Mouse (Mus musculus): Measurements from ENCODE around the gene Timm50.
A peak's percentile ranks its signal among the peaks of the same experiment; 100 is the strongest.

Timm50 gene

GRCm38 (mm10) chr7:28268042-28268531 lies 43.8 kb downstream of the Timm50 start:
- DNase-seq (ENCODE audit: inconsistent ontology term): peak; percentile 67

DNA sequence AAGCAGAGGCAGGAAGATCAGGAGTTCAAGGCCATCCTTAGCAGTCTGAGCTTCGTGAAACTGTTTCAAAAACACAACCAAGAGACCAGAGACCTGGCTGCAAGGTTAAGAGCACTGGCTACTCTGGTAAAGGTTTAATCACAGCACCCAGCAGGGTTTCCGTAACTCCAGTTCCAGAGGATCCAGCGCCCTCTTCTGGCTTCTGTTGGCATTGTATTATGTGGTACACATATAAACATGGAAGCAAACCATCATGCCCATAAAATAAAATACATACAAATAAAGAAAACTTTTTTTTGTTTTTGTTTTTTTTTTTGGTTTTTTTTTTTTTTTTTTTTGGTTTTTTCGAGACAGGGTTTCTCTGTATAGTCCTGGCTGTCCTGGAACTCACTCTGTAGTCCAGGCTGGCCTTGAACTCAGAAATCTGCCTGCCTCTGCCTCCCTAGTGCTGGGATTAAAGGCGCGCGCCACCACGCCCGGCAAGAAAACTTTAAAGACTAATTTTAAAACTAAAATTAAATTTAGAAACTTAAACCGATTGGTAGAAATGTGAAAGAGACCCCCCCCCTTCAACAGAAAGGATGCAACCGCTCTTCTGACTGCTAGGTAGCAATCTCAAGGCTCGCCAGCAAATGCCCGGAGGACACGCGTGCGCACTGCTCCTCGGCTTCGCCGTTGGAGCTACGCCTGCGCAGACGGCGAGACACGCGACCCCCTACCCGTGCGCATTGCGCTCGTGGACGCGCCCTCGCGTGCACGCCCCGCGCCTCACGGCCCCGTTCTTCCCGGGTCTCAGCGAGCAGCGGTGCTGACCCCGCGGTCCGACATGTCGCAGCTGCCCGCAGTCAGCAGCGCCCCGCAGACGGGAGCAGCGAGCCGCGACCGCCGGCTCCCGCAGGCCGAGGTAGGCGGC lies 44.5 kb downstream of the Timm50 start, which contains the start of gene Eid2:
Gene Eid2 (plus strand): TSS at position 753 of the 913 bp plus-strand sequence.
- DNase-seq (ENCODE audit: inconsistent ontology term): peak; percentile 85

DNA sequence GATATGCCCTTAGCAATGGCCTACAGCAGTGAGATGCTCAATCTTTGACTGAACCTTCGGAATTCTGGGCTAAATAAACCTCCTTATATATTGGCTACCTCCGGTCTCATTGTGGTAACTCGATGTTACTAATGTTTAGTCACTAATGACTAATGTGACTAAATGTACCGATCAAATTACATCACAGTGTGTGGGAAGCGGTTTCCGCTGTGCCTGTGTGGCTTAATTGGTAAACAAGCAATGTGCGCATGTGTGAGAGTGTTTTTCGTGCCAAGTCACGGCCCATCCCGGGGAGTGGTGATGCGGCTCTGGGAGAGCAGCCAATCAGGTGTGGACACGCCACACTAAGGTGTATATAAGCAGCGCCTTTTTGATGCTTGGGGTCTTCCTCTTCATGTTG lies 46.5 kb downstream of the Timm50 start:
- DNase-seq (ENCODE audit: inconsistent ontology term): no peak

DNA sequence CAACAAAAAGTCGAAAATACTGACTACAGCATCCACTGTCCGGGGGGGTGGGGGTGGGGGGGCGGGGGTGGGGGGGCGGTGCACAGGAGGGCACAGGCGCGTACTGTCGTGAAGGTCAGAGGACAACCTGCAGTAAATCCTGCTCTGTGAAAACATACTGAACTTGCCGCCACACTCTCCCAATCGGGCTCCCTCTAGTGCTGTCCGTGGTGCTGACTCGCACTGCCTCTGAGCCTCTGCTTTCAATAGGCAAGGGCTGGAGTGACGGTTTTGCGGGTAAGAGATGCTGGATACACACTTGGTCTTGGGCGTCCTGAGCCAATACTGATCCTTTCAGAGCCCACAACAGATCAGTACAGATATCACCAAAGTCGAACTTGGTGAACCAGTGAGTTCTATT lies 48.1 kb downstream of the Timm50 start:
- peak; percentile 53 for DNase-seq (ENCODE audit: inconsistent ontology term)

- no peak for DNase-seq (ENCODE audit: inconsistent ontology term)
These were observed 49.0 kb downstream of the Timm50 start for GRCm38 (mm10) chr7:28262861-28263260.
